Mouse (Mus musculus) megakaryocyte, embryonic 14.5 days (primary cell): ENCODE data around the gene Prim2.

ENCODE experiments used
- FLI1 ChIP-seq: IDR thresholded peaks from 2 replicates; pipeline ENCODE4 v1.6.1; 2012; ENCODE audit warnings: low read length, inconsistent platforms, mixed read lengths
- GATA1 ChIP-seq: IDR thresholded peaks from 3 replicates; pipeline ENCODE4 v1.6.1; 2012; ENCODE audit warnings: mixed read lengths, low read length, inconsistent platforms, borderline replicate concordance

DNA sequence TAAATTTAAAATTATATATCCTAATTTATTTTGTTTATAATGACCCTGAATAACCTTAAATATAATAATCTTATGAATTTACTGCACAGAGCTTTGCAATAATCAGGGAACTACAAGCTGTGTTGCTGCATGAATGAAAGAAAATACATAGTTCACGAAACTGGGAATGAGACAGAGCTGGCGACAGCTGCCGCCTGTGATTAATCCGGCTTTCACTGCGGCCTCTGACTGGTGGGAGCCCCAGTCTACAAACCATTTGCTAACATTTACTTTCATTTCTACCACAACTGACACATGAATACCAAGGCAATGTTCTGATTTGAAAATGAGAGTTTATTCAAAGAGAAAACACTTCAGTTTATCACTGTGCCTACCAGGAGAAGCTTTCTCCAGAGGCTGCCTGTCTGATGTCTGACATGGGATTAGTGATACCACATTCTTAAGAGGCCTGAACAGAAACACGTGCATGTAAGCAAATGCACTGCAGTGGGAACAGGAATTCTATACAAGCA lies 142.2 kb downstream of the Prim2 start:
- TF ChIP-seq GATA1, result no peak
- no peak for TF ChIP-seq FLI1
